Mouse (Mus musculus): Measurements from ENCODE around the gene Vmn1r32. TPM values are rescaled to one million over a fixed set of nuclear protein-coding genes. Genes with fewer than 3 reads are reported as not detected.

Gene Vmn1r32
- polyA plus RNA-seq, 1 experiment: not detected

DNA sequence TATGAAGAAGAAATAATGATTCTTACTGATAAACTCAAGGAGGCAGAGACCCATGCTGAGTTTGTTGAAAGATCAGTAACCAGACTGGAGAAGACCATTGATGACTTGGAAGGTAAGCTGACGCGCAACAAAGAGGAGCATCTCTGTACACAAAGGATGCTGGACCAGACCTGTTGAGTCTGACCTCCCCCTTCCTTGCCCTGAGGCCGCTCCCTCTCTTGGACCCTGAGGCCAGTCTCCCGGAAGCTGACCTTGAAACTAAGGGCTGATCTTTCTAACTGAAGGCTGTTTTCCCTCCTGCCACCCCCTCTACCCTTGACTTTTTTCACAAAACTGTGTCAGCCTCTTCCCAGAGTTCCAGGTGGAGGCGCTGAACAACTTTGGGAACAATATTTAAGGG, 43.5 kb downstream of the Vmn1r32 start:
- no peak for TF ChIP-seq POLR2A (IDR thresholded peaks at IDR 0.05; ENCODE audit: control insufficient read depth, low read depth, low read length)
- TF ChIP-seq CTCF (IDR thresholded peaks at IDR 0.05; ENCODE audit: control insufficient read depth, insufficient read depth, insufficient replicate concordance, low read depth, low read length): no peak
- Histone ChIP-seq H3K27ac (ENCODE audit: control insufficient read depth, insufficient read depth, low read depth, low read length) (no peak overlapping the region), H3K27me3 (ENCODE audit: control insufficient read depth, insufficient read depth, low read length) (no peaks in the 10 kb centered on the region), H3K4me3 (ENCODE audit: control insufficient read depth, low read depth, low read length) (no peak overlapping the region), H3K4me1 (ENCODE audit: control insufficient read depth, insufficient read depth, low read length) (no peaks in the 10 kb centered on the region), H3K36me3 (ENCODE audit: control insufficient read depth, insufficient read depth, low read length) (no peaks in the 10 kb centered on the region)

Other genes with a start within 250 kb of the Vmn1r32 start
- 5.6 and 12.9 TPM in 2 replicates for gene Mad2l1, start 24.7 kb downstream of the Vmn1r32 start, polyA plus RNA-seq (2012; rRNA removed)
- not detected in 2 replicates for gene Vmn1r33, start 58.2 kb upstream of the Vmn1r32 start, polyA plus RNA-seq (2012; rRNA removed)
- not detected in 2 replicates for gene Vmn1r34, start 83.8 kb upstream of the Vmn1r32 start, polyA plus RNA-seq (2012; rRNA removed)
- not detected in 2 replicates for gene Vmn1r35, start 125.8 kb upstream of the Vmn1r32 start, polyA plus RNA-seq (2012; rRNA removed)
- not detected in 2 replicates for gene Vmn1r36, start 159.1 kb upstream of the Vmn1r32 start, polyA plus RNA-seq (2012; rRNA removed)
- gene Vmn1r37, start 169.3 kb upstream of the Vmn1r32 start, polyA plus RNA-seq (2012; rRNA removed): 0.12 TPM in 1 of 2 replicates, not detected in the other
- gene Vmn1r38, start 222.5 kb upstream of the Vmn1r32 start, polyA plus RNA-seq (2012; rRNA removed): not detected in 2 replicates